Mouse (Mus musculus) telencephalon, adult 2 months (tissue): Measurements from ENCODE around the gene Ppp1r14d.

Experiments
- DNase-seq: peaks from one replicate; pipeline ENCODE4 v3.0.0-alpha.2; 2011; ENCODE audit warnings: low read depth, low spot score

Gene Ppp1r14d

GRCm38 (mm10) chr2:119229775-119230704 lies at the start of gene Ppp1r14d:
TSS of gene Ppp1r14d (minus strand) at chr2:119229906.
- no peak for DNase-seq

DNA sequence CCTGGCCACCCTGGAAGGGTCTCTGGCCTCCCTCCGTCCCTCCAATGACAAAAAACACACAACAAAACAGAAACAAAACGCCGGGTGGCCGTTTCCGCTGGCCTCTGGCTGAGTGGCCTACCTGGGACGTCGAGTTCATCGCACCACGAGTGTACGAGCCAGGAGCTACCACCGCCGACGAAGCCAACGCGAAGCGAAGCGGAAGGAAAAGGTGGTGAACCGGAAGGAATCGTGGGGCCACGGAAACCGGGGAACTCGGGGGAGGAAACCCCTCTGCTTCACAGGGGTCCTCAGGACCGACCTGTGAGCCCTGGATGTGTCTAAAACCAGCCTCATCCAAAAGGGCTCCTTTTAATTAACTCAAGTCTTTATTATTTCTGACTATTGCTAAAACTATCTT lies 48.1 kb upstream of the Ppp1r14d start:
- no peak for DNase-seq

GRCm38 (mm10) chr2:119276926-119277325 lies 47.2 kb upstream of the Ppp1r14d start:
- no peak for DNase-seq

GRCm38 (mm10) chr2:119274126-119274525 lies 44.4 kb upstream of the Ppp1r14d start:
- no peak for DNase-seq

GRCm38 (mm10) chr2:119270643-119271331 lies 41.1 kb upstream of the Ppp1r14d start, which contains the start of gene Rhov:
TSS of gene Rhov (minus strand) at chr2:119271272.
- DNase-seq, result no peak

DNA sequence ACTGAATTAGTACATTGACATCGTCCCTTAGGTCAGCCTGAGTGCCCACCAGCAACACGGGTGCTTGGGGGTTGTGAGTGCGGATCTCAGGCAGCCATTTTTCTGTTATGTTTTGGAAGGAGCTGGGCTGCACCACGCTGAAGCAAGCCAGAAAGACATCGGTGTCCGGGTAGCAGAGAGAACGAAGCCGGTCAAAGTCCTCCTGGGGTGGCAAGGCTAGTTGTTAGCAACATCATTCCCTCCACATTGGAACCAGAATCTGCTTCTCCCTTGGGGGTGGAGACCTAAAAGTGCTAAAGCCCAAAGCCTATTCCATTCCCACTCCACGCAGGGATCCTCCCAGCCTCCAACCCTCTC lies 40.6 kb upstream of the Ppp1r14d start:
- DNase-seq, result no peak

DNA sequence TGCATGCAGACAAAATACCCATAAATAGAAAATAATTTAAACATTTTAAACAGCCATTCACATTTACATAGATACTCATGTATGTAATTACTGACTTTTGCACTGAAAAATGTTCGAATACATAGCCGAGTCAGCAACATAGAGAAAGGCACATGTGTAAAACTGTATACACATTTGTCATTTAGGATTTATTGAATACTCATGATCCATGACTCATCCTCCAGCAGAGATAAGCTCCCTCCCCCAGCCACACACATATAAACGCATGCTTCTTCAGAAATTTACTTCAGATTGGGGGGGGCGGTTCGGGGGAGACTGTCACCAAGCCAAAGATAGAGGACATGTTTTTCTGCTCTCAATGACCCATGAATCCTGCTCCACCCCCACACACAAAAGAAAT lies 34.1 kb upstream of the Ppp1r14d start:
- DNase-seq, result no peak

DNA sequence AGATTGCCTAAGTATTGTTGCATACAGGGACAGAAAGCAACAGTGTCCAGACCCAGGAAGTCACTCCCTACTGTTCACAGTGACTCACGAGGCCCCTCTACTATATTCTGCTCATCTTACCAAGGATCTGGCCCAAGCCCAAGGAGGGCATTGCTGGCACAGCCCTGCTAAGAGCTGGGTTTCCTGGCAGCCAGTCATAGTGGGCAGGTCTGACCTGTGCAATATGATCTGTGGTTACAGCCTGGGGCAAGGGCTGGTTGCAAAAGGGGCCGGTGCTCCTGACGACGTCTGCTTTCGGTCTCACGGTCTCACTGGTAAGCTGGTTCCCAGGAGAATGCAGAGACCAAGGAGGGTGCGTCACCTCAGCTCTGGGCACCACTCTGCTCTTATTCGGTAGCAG lies 33.3 kb upstream of the Ppp1r14d start:
- no peak for DNase-seq

DNA sequence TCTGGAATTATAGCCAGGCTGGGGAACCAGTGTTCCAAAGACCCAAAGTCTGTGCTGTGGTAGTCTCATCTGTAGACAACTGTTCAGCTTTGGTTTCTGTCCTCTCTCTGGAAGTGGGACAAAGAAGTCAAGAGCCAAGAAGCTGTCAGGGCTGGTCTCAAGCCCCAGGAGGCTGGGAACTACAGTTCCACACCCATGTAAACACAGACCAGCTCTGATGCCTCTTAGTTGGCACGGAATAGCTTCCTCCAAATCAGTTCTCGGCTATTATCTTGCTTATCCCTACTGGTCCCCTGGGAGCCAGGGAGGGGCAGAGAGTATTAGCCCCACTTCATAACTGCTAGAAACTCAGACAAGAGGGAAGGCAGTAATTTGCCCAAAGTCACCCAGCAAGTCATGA lies 31.6 kb upstream of the Ppp1r14d start:
- no peak for DNase-seq

GRCm38 (mm10) chr2:119260518-119260917 lies 30.8 kb upstream of the Ppp1r14d start:
- no peak for DNase-seq

DNA sequence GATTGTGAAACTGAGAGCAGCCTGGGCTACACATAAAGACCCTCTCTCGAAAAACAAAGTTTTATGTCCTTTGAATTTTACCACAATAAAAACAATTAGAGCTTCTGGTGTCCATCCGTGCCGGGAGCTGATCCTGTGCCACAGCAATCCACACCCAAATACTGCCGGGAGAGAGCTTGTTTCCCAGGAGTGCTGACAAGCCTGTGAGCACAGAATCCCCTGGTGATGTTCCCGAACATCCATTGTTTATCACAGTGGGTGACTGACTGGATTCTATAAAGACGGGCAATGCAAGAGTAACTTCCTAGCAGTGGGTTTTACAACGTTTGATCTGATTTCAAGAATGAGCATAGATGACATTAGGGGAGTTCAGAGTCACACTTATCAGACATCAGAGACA lies 25.3 kb upstream of the Ppp1r14d start:
- no peak for DNase-seq

GRCm38 (mm10) chr2:119250826-119251478 lies 21.2 kb upstream of the Ppp1r14d start:
- peak; percentile 50 for DNase-seq

- DNase-seq, result no peak
Observed at GRCm38 (mm10) chr2:119250377-119250776, 20.7 kb upstream of the Ppp1r14d start.

GRCm38 (mm10) chr2:119249592-119250061 lies 19.9 kb upstream of the Ppp1r14d start:
- DNase-seq, result no peak

GRCm38 (mm10) chr2:119247904-119248303 lies 18.2 kb upstream of the Ppp1r14d start:
- no peak for DNase-seq

DNA sequence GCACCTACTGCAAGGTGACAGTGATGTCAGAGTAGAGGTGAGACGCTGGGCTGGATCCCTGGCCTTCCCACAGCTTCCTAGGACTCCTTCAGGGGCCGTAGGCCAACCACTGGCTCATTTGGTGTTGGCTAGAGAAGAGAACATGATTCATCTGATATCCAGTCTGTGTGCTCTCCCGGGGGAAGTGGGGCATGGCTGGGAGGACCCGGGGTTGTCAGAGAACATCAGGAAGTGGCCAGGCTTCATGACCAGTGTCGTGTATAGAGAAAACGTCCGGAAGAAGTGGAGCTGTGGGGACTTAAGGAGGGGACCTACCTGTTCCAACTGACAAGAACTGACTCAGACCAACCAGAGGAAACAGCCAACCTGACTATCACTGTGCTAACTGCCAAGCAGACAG lies 15.5 kb upstream of the Ppp1r14d start:
- no peak for DNase-seq

DNA sequence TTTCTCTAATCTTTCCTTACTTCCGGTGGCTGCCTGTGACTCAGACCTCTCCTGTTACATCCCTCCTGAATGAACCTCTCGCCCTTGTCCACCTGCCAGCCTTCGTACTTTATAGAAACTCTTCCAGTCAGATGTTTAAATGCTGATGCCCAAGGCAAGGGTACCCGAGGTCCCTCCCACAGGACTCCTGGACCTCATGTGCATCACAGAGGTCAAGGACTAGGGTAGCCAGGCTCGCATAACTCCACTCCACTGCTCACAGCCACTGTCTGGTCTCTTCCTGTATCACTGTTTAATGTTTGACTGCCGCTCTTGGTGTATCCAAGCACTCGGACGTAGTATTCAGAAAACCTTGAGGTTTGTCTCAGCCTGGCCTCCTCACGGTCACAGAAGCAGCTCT lies 12.8 kb upstream of the Ppp1r14d start:
- DNase-seq, result no peak

DNA sequence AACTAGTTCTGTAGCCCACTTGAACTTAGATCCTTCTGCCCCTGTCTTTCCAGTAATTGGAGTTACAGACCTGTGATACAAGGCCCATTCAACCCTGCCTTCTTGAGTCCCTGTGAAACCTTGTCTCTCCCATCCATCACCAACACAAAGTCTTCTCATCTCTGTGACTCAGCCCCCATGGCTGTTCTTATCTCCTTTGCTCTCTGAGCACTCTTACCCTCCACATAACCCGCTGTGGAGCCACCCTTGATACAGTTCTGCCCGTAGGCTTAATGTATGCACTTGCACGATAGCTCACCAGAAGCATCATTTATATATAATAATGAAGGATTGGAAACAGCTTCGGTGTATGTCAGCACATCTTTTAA lies 11.1 kb upstream of the Ppp1r14d start:
- DNase-seq, result no peak

DNA sequence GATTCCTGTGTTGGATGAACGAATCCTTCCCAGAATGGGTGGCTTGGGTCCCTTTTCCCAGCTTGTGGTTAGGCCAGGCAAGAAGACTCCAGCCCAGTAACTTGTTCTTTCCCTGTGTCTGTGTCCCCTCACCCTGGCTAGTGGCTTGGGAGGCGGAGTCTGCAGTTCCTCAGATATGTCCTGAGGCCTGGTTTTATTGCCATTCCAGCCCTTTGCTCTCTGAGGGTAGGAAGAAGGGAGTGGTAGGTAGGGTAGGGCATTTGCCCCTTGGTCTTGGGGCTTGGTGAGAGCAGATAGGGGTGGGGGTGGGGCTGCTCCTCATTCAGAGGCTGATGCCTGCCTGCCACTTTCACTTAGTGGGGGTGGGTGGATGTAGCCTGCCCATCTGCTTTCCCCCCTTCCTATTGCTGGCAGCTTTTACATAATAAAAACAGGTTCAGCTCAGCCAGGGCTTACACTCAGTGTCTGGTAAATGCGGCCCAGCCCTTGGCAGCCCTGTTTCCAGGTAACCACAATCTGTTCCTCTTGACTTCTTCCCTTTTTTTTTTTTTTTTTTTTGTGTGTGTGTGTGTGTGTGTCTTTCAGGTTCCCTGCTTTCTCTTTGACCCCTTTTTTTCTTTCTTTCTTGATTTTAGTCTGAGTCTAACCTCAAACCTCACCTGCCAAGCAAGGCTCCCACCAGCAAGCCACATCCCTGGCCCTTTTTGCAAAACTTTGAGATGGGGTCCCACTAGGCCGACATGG lies 10.5 kb upstream of the Ppp1r14d start:
- DNase-seq, result no peak

DNA sequence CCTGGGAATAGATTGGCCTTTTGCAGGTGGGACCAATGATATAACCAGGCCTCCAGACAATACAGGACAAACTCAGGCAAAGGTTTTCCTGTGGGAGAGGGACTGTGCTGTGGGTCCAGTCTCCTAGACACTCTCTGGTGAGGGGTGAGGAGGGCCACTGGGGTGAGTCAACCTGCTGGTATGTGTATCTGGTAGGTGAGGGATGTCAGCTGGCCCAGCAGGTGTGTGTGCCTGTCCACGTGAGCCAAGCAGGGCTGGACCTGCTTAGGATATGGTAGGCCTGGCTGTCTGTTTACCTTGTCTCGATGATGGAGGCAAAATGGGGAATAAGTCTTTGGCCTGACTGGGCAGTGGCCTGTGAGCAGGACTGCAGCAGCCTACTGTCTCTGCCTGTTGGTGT lies 9.0 kb upstream of the Ppp1r14d start:
- DNase-seq, result no peak

DNA sequence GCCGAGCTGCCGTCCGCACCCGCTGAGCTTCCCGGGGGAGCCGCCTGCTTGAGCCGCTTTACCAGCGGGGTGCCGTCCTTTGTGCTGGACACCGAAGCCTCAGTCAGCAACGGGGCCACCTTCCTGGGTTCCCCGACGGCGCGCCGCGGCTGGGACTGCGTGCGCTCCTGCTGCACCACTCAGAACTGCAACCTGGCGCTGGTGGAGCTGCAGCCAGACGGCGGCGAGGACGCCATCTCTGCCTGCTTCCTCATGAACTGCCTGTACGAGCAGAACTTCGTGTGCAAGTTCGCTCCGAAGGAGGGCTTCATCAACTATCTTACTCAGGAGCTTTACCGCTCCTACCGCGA lies 8.1 kb upstream of the Ppp1r14d start:
- DNase-seq, result no peak
